Mouse (Mus musculus): ENCODE measurements around the gene Mgat2.
"Not testable (repeated sequence)": the region's sequence is repeated elsewhere in the genome, so short reads cannot be mapped to it uniquely, and the experiment has no call there.

Mgat2 gene

DNA sequence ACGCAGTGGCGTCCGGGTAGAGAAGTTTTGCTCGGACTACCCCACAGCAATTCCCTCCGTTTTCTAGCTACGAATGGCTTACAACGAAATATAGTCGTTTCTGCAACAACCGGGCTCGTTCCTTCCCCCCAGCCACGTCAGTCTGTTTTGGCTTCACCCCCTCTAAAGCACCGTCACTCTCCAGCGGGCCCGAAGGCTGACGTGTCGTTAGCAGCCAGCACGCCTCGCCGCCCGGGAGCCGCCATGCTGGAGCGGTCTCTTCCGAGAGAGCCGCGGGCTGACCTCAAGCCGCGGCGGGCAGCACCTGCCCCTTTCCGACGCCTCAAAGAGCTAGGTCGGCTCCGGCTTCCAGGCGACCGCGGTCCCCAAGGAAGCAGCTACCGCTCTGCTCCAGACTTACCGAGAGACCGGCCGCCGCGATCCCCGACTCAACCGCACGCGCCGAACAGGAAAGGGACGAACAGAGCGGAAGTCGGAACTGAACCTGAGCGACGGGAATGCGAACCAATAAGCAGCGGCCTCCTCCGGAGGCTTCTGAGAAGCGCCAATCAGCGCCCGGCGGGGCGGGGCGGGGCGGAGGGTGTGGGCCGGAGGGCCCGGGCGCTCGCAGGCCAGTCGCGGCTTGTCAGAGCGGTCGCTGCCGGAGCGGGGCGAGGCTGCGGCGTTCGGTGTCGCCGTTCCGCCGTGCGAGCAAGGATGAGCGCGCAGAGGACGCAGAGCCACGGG is at the start of gene Mgat2, which contains the start of gene Rpl36al:
TSS of gene Mgat2 (plus strand) at position 575 of the 726 bp plus-strand sequence.
TSS of gene Rpl36al (minus strand) at position 501 of the 726 bp plus-strand sequence.
- peak; percentile 99 to 100 for DNase-seq (ENCODE audit: low spot score in 2 of 2)

DNA sequence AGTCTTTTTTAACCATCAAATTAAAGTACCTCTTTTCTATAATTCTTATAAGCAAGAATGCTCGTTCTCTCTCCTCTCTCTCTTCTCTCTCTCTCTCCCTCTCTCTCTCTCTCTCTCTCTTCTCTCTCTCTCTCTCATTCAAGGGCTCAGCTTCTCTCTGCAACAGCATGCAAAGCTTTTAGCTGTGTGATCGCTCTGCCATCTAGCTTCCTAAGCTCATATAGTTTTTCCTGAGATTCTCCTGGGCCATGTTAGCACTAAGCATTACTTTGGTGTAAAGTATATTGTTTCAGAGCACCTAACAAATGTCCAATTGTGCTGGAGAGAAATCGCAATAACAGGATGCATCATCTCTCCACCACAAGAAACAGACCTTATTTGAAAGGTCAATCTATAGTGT is 44.8 kb upstream of the Mgat2 start:
- DNase-seq (ENCODE audit: low spot score in 2 of 2): no peak

DNA sequence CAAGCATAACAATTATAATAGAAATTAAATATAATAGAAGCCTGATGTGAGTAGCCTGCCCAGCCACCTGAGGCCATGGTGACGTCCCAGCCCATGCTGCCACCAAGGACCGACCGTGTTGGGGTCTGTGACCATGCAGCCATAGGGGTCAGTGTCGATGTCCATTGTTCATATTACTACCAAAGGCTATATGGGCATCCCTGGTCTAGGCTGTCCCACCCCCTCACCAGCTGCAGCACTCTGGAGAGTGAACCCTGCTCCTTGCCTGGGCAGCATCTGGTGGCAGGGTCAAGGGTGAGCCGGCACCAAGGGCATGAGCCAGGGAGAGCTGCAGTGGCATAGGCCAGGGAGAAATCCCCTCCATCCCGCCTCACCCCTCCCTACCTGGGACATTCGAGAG is 44.1 kb upstream of the Mgat2 start:
- DNase-seq (ENCODE audit: low spot score in 2 of 2): no peak

DNA sequence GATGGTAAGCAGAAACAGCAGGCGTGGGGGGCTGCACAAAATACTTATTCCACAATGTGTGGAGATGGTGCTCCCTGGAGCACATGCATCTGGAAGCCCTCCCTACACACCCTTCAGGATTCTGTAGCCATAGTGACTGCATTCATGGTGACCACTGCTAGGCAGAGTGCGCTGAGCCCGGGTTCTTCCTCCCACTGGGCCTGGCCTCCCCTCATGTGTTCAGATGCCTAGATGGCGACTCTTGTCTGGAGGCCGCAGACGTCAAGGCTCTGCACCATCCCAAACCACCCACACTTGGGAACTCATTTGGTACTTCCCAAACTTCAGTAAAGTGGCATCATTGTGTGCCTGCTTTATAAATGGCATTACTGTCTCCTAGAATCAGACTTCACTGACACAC is 40.5 kb upstream of the Mgat2 start:
- no peak for DNase-seq (ENCODE audit: low spot score in 2 of 2)

DNA sequence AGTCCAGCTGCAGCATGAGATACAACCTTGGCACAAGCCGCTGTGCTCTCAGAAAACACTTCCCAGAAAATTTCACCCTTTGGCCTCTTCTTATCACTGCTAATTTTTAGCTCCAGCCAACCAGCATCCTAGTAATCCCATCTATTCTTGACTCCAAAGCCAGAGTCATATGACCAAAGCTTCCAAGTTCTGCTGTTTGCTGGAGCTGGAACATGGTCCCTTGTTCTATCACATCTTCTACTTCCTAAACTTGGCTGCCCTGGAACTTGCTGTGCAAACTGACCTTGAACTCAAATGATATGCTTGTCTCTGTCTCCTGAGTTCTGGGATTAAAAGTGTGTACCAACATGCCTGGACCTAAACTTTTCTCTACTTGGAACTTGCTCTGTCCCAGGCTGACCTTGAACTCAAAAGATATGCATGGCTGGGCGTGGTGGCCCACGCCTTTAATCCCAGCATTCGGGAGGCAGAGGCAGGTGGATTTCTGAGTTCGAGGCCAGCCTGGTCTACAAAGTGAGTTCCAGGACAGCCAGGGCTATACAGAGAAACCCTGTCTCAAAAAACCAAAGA is 36.7 kb upstream of the Mgat2 start:
- no peak for DNase-seq (ENCODE audit: low spot score in 2 of 2)

DNA sequence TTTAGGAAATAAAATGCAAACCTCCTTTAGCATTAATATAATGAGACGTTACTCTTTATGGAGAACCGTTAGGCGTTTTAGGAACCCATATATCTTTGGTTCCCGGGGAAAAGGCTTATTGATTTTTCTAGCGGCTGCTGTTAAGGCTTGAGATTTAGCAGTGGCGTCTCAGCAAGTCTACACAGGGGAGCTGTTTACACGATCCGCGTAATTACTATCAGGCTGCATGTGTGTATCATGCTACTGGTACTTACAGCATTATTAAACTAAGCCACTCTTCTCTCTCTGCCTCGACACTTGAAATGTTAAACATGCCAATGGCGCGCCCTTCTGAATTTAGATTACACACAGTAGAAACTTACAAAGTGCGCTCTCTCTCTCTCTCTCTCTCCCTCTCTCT is 33.9 kb upstream of the Mgat2 start:
- DNase-seq (ENCODE audit: low spot score in 2 of 2): no peak

DNA sequence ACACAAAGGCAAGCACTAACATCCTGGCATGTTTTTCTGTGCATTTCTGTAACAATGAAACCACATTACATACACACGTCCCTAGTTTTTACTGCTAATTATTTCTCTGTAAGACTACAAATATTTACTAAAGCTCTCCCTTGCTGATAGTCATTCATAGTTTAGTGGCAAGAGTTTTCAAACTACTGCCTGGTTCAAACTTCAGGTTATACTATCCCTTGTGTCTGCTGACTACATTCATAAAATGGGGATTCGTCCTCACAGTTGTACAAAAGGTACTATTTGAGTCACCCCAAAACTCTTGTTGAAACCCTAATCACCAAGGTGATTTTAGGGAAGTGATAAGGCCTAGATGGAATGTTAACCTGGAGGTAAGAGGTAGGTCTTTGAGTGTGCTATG is 28.0 kb upstream of the Mgat2 start:
- DNase-seq (ENCODE audit: low spot score in 2 of 2): no peak

DNA sequence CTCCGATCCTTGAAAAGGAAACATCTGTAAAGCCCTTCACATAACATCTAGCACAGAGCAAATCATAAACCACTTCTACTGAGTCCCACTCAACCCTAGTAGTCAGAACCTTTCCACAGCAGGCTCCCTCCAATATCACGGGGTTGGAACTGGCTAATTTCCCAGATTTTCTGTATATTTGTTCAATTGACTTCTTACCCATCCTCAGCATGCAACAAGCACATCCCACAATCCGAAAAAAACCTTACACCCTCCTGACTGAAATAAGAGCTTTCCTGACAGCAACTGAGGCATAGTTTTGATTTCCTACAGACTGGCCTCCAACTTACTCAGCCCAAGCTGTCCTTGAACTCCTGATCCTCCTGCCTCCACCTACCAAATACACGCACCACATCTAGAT is 27.5 kb upstream of the Mgat2 start:
- DNase-seq (ENCODE audit: low spot score in 2 of 2): no peak

DNA sequence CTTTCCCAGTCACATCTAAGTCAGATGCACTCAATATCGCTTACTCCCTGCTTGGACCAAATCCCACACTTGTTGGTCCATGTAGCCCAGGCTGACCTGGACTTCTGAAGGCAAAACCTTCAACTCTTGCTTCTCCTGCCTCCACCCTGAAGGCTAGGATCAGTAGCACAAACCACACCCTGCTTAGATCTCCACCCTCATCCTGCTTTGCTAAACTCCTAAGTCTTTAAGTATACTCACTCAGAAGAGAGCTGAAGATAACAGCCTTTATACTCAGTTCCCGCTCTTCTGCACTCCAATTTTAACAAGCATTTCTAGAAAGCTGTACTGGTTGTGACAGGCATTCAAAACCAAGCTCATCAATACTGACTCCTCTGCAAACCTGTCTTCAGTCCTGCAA is 26.9 kb upstream of the Mgat2 start:
- no peak for DNase-seq (ENCODE audit: low spot score in 2 of 2)

DNA sequence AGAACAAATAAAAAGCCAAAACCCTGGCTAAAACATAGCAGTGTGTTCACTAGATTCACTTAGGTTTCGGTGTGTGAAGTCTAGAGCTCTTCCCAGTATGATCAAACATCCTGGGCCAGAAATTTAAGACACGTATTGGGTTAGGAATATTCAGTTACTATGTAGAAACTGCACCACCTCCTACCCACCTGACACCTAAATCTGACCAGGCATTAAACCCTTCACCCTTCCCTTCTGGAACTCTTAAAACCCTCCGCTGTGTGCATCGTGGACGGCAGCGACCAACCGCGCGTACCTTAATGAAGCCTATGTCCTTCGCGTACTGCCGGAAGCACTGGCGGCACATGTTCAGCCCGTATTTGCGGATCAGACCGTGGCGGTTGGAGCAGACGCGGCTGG is 25.6 kb upstream of the Mgat2 start:
- DNase-seq (ENCODE audit: low spot score in 2 of 2): no peak

DNA sequence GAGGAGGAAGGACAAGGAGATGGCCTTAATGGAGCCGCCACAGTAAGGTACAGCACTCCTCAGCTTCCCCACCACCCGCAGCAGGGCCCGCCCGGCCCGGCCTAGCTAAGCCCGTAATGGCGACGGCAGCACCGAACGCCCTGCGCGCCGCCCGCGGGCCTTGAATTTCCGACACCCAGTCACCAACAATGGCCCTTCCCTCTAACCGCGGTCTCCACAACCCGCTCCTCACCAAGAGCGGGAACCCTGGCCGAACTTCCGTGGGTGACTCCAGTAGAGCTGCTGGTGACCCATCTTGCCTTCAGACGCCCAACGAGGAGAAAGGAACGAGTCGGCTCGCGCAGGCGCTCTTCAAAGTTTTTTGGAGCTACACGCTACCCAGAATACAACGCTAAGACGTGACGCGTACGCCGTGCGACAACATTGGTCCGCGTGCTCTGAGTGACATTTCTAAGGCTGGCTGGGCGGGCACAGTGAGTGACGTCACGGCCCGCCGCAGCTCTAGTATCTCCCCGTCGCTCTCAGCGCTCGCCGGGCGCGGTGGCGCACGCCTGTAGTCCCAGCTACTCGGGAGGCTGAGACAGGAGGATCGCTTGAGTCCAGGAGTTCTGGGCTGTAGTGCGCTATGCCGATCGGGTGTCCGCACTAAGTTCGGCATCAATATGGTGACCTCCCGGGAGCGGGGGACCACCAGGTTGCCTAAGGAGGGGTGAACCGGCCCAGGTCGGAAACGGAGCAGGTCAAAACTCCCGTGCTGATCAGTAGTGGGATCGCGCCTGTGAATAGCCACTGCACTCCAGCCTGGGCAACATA is 25.0 kb upstream of the Mgat2 start, which contains the start of gene Rps29:
TSS of gene Rps29 (minus strand) at position 422 of the 813 bp plus-strand sequence.
- peak; percentile 99 for DNase-seq (ENCODE audit: low spot score in 2 of 2)

DNA sequence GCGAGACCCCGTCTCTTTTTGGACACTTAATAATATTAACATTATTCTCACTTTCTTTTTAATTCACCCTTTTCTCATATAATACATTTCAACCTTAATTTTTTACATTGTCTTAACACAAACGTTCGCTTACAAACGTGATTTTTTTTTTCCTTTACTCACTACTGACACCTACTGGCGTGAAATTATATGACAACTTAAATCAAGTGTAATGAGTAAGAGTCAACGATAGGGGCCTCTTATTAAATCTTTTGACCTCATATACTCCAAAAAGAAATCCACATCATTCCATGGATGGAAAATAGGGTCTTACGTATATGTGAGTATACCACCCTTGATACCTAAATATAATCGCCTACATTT is 24.4 kb upstream of the Mgat2 start:
- DNase-seq (ENCODE audit: low spot score in 2 of 2): no peak

DNA sequence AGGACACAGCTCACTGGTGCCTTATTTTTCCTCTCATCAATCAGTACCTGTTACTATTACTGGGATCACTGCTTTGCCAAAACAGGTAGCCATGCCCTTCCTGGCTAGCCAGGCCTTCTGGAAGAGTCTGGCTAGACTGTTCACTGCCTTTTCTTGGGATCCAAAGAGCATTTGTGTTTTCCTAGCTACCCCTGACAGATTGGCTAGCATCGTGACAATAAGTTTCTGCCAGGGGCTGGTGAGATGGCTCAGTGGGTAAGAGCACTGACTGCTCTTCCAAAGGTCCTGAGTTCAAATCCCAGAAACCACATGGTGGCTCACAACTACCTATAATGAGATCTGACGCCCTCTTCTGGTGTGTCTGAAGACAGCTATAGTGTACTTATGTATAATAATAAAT is 23.3 kb upstream of the Mgat2 start:
- DNase-seq (ENCODE audit: low spot score in 2 of 2): not testable (repeated sequence)

DNA sequence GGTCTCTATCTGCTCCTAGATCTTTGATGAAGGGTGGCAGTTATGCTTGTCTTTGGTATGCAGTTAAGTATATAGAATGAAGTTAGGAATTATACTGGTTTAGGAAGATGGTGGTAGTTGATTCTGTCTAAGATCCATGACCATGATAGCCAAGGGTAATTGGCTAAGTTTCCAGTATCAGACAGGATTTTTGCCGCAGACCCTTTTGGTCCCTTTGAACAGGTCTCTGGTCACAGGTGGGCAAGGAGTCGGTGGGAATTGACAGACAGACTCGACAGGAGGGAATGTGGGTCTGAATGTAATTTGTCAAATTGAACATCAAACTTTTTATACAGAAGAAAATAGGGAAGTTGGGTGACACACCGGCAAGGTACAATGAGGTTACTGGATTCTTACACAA is 20.4 kb upstream of the Mgat2 start:
- DNase-seq (ENCODE audit: low spot score in 2 of 2): not testable (repeated sequence)

DNA sequence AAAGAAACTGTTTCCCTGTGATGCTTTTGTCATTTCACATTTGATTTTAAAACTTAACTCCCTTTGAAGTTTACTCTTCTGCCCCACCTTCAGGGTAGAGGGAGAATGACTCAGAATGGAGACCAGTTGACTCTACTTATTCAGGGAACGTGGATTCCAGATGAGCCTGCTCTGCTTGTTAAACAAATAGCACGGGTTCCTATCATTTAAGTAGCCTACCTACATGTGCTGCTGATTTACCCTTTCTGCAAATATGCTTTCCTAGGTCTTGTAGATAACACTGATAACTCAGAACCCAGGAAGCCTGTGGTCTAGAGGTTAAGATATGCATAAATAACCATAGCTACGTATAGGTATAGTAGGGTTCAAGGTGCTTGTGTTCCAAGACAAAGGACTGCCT is 19.1 kb upstream of the Mgat2 start:
- DNase-seq (ENCODE audit: low spot score in 2 of 2): no peak

DNA sequence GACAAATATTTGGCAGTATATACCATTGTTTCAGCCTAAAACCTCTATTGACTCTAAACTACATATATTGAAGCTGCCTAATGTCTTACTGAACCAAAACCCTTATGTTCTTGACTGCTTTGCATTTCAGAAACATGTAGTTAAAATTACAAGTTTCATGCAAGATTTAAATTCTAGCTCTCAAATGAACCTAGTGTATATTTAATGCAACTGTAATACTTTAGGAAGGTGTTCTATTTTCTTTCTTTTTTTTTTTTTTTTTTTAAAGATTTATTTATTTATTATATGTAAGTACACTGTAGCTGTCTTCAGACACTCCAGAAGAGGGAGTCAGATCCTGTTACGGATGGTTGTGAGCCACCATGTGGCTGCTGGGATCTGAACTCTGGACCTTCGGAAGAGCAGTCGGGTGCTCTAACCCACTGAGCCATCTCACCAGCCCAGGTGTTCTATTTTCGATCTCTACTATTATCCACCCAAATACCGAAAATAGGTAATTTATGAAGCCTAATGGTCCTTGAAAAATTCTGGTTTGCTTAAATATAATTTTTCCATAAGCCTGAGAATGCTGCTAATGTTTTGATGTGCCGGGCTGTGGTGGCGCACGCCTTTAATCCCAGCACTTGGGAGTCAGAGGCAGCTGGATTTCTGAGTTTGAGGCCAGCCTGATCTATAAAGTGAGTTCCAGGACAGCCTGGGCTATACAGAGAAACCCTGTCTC is 16.9 kb upstream of the Mgat2 start:
- not testable (repeated sequence) for DNase-seq (ENCODE audit: low spot score in 2 of 2)

DNA sequence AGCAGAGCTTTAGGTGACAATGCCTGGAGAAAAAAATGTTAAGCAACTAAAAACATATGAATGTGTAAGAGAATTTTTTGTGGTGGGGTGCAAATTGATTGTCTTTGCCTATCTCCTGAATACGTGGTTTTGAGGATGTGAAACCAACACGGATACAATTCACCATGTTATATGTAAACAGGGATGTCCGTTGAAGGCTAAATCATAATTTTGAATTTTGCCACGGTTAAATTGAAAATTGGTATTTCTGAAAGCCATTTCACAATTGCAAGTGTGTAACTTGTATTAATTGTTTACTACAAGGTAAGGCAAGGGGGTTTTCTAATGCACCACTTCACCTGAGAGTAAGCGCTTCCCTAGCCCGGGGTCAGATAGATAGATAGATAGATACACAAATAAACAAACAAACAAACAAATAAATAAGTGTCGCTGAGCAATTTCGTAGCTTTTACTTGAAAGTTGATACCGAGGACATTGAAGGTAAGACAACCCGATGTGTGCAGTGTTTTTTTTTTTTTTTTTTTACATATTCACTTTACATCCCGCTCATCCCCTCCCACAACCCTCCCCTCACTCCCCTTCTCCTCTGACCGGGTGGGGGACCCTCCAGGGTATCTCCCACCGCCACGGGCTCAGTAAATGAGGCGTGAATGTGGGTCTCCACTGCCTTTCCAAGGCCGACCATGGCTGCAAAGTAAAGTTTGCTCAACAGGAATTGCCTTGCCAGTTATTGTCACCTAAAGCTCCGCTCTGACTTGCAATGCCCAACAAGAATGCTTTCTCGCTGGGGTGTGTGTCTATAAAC is 16.1 kb upstream of the Mgat2 start:
- DNase-seq (ENCODE audit: low spot score in 2 of 2): no peak

DNA sequence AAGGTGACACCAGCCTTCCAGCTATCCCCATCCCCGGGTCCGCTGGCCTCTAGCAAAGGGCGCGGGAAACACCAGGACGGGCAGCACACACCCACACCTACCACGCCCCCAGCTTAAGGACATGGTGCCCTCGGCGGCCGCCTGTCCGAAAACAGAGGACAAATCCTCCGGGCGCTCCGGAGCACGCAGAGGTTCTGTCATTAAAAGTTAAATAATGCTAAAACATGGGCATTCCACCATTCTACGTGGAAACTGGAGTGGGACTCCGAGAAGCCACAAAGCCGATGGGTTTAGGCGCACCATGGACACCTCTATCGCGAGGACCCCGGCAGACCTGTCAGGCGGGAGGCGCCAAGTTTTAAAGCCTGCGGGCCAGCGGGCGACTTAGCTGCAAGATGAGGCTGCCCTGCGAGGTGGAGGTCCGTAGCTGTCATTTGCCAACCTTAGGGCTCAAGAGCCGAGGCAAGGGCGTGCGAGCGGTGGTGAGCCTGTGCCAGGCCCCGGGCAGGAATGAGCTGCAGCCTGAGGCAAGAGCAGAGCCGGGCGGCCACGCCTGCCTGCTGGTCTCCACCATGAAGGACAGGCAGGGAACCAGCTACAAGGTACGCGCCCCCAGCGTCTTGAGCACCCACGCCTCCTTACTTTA is 15.4 kb upstream of the Mgat2 start, which contains the start of gene Lrr1:
TSS of gene Lrr1 (plus strand) at position 354 of the 646 bp plus-strand sequence.
- DNase-seq (ENCODE audit: low spot score in 2 of 2): peak; percentile 82 to 86

DNA sequence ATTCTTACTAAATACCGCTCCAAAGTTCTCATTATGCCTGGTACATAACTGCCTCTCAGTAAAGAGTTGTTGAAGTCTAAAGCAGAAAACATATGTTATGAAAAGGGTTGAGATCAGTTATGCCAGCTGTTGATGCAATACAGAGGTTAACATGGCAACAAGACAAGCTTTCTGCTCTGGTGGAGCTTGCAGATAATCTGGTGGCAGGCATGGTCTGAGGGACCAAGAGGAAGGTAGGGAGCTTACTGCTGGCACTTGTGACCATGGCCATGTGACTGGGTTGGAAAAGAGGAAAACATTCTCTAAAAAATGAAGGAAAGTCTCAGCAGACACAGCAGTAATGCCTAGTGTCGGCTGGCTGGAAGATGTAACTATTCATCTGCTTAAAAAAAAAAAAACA is 12.7 kb upstream of the Mgat2 start:
- DNase-seq (ENCODE audit: low spot score in 2 of 2): no peak

DNA sequence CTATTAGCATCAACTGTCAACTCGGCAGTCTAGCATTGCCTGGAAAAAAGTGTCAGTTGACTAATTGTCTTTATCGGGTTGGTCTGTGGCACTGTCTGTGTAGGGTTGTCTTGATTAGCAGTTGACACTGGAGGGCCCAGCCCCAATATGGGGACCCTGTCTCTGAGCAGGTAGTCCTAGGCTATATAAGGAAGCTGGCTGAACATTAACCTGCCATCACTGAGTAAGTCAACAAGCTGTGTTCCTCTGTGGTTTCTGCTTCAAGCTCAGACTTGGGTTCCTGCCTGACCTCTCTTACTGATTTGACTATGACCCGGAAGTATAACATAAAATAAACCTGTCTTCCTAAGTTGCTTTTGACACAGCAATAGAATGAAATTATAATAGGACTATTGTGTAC is 8.0 kb upstream of the Mgat2 start:
- no peak for DNase-seq (ENCODE audit: low spot score in 2 of 2)

DNA sequence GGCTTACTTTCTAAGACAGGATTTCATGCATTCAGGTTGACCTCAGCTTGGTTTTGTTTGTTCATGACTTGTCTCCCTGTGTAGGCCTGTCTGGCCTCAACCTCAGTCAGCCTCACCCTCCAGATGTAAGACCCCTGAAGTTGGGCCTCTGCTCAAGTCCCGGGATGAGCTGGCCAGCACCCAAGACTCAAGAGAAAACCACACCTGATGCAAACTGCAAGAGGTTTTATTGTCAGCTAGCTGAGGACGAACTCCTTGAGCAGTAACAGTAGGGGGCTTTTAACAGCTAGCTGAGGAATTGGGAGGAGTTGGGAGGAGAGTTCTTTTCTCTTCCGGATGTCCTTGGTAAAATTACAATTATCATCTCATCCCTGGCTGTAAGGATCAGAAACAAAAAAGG is 6.4 kb upstream of the Mgat2 start:
- no peak for DNase-seq (ENCODE audit: low spot score in 2 of 2)
